Mouse (Mus musculus) heart, postnatal 0 days (tissue): ENCODE measurements around the gene Zfp804a.

ENCODE experiments used
- CTCF ChIP-seq: IDR thresholded peaks from 2 replicates; pipeline ENCODE4 v1.5.1; 2016; ENCODE audit warnings: antibody characterized with exemption, control low read depth, low read depth
- EP300 ChIP-seq: IDR thresholded peaks from 2 replicates; pipeline ENCODE4 v1.6.1; 2016; ENCODE audit warnings: antibody characterized with exemption, low read depth

GRCm38 (mm10) chr2:82067912-82068311 lies 14.9 kb downstream of the Zfp804a start:
- TF ChIP-seq EP300 (no peak), CTCF (no peak)
